Mouse (Mus musculus): Measurements from ENCODE around the gene Zkscan16. TPM values are rescaled to one million over a fixed set of nuclear protein-coding genes. Genes with fewer than 3 reads are reported as not detected.

Gene Zkscan16
- polyA plus RNA-seq, 1 experiment from 2014 or later: 2.5 TPM

DNA sequence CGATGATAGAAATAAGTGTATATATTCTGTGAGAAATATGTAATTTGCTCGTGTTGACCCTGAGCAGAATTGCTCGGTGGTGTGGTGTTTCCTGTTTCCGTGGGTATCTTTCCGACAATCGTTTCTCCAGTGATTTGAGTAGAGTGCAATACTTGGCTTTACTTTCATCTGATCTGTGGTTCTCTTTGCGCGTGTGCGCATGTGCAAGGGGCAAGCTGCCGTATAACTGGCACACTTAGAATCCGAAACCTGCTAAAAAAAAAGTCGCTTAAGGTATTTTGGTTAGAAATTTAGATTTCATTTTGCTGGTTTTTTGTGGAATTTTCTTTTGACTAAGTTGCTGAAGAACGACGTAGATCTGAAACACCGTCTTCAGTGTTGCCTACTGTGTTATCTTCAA lies 18.3 kb downstream of the Zkscan16 start:
- H3K4me3 ChIP-seq (ENCODE audit: low read depth, low read length): no peak overlapping the region
- ATAC-seq (ENCODE audit: low read depth): no peak

DNA sequence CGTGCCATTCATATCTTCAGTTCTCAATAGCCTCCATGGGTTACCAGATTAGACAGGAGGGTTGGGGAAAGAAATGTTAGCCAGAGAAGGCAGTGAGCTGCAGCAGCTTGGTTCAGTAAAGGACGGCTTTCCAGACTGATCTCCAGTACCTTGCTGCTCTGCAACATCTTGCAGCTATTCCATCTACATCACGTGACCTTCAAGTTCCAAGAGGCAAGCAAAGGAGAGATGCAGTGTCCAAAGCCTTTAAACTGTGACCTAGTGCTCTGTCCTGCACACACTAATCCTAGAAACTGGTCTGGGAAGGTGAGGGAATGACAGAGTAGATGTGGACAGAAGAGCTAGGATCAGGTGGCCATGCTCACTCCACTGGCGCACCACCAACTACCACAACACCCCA lies 19.8 kb downstream of the Zkscan16 start:
- H3K4me3 ChIP-seq (ENCODE audit: low read depth, low read length): no peak overlapping the region
- 96% methylated on average over 4 of the region's 4 CpGs for WGBS
- no peaks in the 10 kb centered on the region for H3K9me3 ChIP-seq (ENCODE audit: control insufficient read depth, low read length)
- no peaks in the 10 kb centered on the region for H3K27me3 ChIP-seq (ENCODE audit: control insufficient read depth, insufficient read depth, low read length)
- no peaks in the 10 kb centered on the region for H3K4me1 ChIP-seq (ENCODE audit: control insufficient read depth, insufficient read depth, low read length)
- no peak overlapping the region for H3K4me2 ChIP-seq (ENCODE audit: low read depth, low read length)
- no peak for ATAC-seq (ENCODE audit: low read depth)
- H3K27ac ChIP-seq (ENCODE audit: low read depth, low read length): no peak overlapping the region
- no peak overlapping the region for H3K9ac ChIP-seq (replicated peaks; ENCODE audit: low read depth, low read length)
- no peaks in the 10 kb centered on the region for H3K36me3 ChIP-seq (ENCODE audit: control insufficient read depth, insufficient read depth, low read length)

More for the DNA sequence above, 18.3 kb downstream of the Zkscan16 start:
- H3K27me3 ChIP-seq (ENCODE audit: control insufficient read depth, insufficient read depth, low read length): no peaks in the 10 kb centered on the region
- H3K4me2 ChIP-seq (ENCODE audit: low read depth, low read length): no peak overlapping the region
- no peak overlapping the region for H3K27ac ChIP-seq (ENCODE audit: low read depth, low read length)
- H3K4me1 ChIP-seq (ENCODE audit: control insufficient read depth, insufficient read depth, low read length): no peaks in the 10 kb centered on the region
- 93% methylated on average over 15 of the region's 15 CpGs for WGBS
- no peaks in the 10 kb centered on the region for H3K9me3 ChIP-seq (ENCODE audit: control insufficient read depth, low read length)
- no peaks in the 10 kb centered on the region for H3K36me3 ChIP-seq (ENCODE audit: control insufficient read depth, insufficient read depth, low read length)
- H3K9ac ChIP-seq (replicated peaks; ENCODE audit: low read depth, low read length): no peak overlapping the region

DNA sequence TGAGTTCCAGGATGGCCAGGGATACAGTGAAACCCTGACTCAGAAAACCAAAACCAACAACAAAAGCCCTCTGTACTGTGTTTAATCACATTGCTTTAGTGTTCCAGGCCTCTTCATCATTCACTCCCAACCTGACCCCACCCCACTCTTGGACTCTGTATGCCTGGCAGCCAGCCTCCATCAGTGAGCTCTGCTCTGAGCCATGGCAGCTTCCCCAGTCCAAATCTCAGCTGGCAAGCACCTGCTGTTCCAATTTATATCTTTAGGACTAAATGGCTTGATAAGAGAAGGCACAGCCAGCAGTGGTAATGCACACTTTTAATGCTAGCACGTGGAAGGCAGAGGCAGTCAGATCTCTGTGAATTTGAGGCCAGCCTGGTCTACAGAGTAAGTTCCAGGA lies 21.7 kb downstream of the Zkscan16 start:
- H3K36me3 ChIP-seq (ENCODE audit: control insufficient read depth, insufficient read depth, low read length): no peaks in the 10 kb centered on the region
- no peak overlapping the region for H3K4me3 ChIP-seq (ENCODE audit: low read depth, low read length)
- no peak for ATAC-seq (ENCODE audit: low read depth)
- H3K27me3 ChIP-seq (ENCODE audit: control insufficient read depth, insufficient read depth, low read length): no peaks in the 10 kb centered on the region
- WGBS: 95% methylated on average over 1 of the region's 1 CpGs
- H3K9ac ChIP-seq (replicated peaks; ENCODE audit: low read depth, low read length): no peak overlapping the region
- no peak overlapping the region for H3K4me2 ChIP-seq (ENCODE audit: low read depth, low read length)
- no peaks in the 10 kb centered on the region for H3K4me1 ChIP-seq (ENCODE audit: control insufficient read depth, insufficient read depth, low read length)
- no peak overlapping the region for H3K27ac ChIP-seq (ENCODE audit: low read depth, low read length)
- no peaks in the 10 kb centered on the region for H3K9me3 ChIP-seq (ENCODE audit: control insufficient read depth, low read length)

DNA sequence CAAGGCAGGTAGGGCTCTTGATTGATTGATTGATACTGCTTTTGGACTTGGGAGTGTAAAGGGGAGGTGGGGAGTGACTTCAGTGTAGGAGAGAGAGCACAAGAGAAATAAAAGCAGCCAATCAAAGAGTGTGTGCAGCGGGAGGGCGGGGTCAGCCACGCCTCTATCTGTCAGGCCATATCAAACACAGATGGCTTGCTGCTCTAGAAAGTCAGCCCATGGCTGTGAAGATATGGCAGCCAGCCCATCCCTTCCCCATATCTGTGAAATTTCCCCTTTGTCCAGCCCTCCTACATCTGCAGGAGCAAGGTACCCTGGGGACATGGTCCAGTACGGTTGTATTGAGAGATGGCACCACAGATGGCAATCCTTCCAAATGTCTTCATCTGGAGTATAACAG lies 27.2 kb downstream of the Zkscan16 start:
- 77% methylated on average over 4 of the region's 4 CpGs for WGBS

DNA sequence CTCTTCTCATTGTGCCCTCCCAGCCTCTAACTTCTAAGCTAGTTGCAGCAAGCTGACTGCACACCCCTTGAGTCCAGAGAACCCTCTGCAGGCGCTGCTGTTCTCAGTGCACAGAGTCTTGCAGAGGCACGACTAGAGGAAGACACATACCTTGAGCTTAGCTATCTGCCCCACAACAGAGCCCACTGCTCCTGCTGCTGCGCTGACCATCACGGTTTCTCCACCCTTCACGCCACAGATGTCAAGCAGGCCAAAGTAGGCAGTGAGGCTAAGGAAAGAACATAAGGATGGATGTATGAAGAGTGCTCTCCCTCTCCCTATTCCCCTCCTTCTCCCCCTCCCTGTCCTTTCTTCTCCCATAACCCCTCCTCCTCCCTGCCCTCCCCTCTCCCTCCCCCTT lies 32.3 kb downstream of the Zkscan16 start:
- Histone ChIP-seq H3K27ac (ENCODE audit: low read depth, low read length) (no peak overlapping the region), H3K9ac (replicated peaks; ENCODE audit: low read depth, low read length) (no peak overlapping the region), H3K9me3 (ENCODE audit: control insufficient read depth, low read length) (no peaks in the 10 kb centered on the region), H3K27me3 (ENCODE audit: control insufficient read depth, insufficient read depth, low read length) (no peaks in the 10 kb centered on the region), H3K4me1 (ENCODE audit: control insufficient read depth, insufficient read depth, low read length) (no peaks in the 10 kb centered on the region), H3K4me2 (ENCODE audit: low read depth, low read length) (no peak overlapping the region), H3K4me3 (ENCODE audit: low read depth, low read length) (no peak overlapping the region), H3K36me3 (ENCODE audit: control insufficient read depth, insufficient read depth, low read length) (no peaks in the 10 kb centered on the region)
- no peak for ATAC-seq (ENCODE audit: low read depth)
- WGBS: 91% methylated on average over 5 of the region's 5 CpGs

More for the DNA sequence above, 27.2 kb downstream of the Zkscan16 start:
- Histone ChIP-seq H3K9ac (replicated peaks; ENCODE audit: low read depth, low read length) (no peak overlapping the region), H3K27me3 (ENCODE audit: control insufficient read depth, insufficient read depth, low read length) (no peaks in the 10 kb centered on the region), H3K4me2 (ENCODE audit: low read depth, low read length) (no peak overlapping the region), H3K27ac (ENCODE audit: low read depth, low read length) (no peak overlapping the region), H3K4me3 (ENCODE audit: low read depth, low read length) (no peak overlapping the region), H3K36me3 (ENCODE audit: control insufficient read depth, insufficient read depth, low read length) (no peaks in the 10 kb centered on the region), H3K9me3 (ENCODE audit: control insufficient read depth, low read length) (no peaks in the 10 kb centered on the region), H3K4me1 (ENCODE audit: control insufficient read depth, insufficient read depth, low read length) (no peaks in the 10 kb centered on the region)
- ATAC-seq (ENCODE audit: low read depth): no peak

DNA sequence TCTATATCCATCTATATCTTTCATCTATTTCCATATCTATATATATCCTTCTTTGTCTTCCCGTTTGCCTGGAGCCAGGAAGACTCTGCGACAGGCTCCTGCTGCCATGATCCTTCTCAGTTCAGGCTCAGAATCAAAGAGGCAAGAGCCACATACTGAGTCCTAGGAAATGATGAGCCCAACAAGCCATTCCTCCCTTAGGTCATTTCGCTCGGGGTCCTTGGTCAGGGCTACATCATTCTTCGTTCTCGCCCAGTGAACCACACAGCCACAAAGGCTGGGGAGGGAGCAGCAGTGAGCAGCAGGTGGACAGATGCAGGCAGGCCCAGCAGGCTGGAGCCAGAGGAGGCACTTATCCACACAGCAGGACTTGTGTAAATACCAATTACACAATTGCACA lies 38.0 kb downstream of the Zkscan16 start:
- Histone ChIP-seq H3K27me3 (ENCODE audit: control insufficient read depth, insufficient read depth, low read length) (no peaks in the 10 kb centered on the region), H3K9ac (replicated peaks; ENCODE audit: low read depth, low read length) (no peak overlapping the region), H3K27ac (ENCODE audit: low read depth, low read length) (no peak overlapping the region), H3K4me3 (ENCODE audit: low read depth, low read length) (no peak overlapping the region), H3K36me3 (ENCODE audit: control insufficient read depth, insufficient read depth, low read length) (no peaks in the 10 kb centered on the region), H3K9me3 (ENCODE audit: control insufficient read depth, low read length) (no peaks in the 10 kb centered on the region), H3K4me1 (ENCODE audit: control insufficient read depth, insufficient read depth, low read length) (no peaks in the 10 kb centered on the region), H3K4me2 (ENCODE audit: low read depth, low read length) (no peak overlapping the region)
- WGBS: 74% methylated on average over 6 of the region's 6 CpGs
- no peak for ATAC-seq (ENCODE audit: low read depth)

DNA sequence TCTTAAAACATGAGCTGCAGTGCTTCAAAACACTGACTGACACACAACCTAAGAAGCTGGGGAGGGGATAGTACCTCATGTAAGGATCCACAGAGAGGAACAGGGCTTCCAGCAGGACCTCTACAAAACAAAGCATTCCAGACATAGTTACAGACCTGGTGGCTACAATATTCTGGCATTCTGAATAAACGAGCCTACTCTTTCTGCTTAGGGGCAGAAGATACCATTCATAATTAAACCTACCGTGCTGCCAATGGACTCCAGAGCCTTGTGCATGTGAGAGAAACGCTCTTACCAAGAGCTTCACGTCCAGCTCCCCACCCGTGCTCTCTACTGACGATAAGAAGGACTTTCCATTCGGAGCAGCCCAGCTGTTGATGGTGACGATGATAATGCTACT lies 39.4 kb downstream of the Zkscan16 start:
- no peak for ATAC-seq (ENCODE audit: low read depth)
- Histone ChIP-seq H3K36me3 (ENCODE audit: control insufficient read depth, insufficient read depth, low read length) (no peaks in the 10 kb centered on the region), H3K4me1 (ENCODE audit: control insufficient read depth, insufficient read depth, low read length) (no peaks in the 10 kb centered on the region), H3K4me3 (ENCODE audit: low read depth, low read length) (no peak overlapping the region), H3K27ac (ENCODE audit: low read depth, low read length) (no peak overlapping the region), H3K9me3 (ENCODE audit: control insufficient read depth, low read length) (no peaks in the 10 kb centered on the region), H3K27me3 (ENCODE audit: control insufficient read depth, insufficient read depth, low read length) (no peaks in the 10 kb centered on the region), H3K4me2 (ENCODE audit: low read depth, low read length) (no peak overlapping the region), H3K9ac (replicated peaks; ENCODE audit: low read depth, low read length) (no peak overlapping the region)
- 91% methylated on average over 8 of the region's 8 CpGs for WGBS

DNA sequence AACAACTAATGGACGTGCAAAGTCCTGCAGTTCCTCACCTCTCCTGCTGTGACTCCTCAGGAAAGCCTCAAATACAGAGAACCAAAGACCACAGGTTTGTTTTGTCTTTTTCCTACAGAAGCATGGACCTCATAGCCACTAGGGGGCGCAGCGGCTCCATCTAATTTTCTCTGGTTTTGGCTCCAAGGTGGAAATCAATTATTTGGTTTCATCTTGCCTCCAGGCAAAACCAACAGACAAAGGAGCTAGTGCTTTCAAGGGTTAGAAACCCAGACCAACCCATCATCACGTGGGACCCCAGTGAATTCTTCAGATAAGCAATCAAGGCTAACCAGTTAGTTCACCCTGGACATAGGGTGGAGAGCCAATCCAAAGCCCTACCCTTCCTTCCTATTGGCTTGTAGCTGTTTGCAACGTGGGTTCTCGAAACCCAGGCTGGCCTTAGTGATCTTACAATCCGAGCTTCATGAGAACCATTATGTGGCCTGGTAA lies 41.8 kb downstream of the Zkscan16 start:
- peak; percentile 42; the same call in 1 of the 2 replicates for ATAC-seq (ENCODE audit: low read depth)
- 28% methylated on average over 7 of the region's 7 CpGs for WGBS
- no peak overlapping the region for H3K9ac ChIP-seq (replicated peaks; ENCODE audit: low read depth, low read length)

DNA sequence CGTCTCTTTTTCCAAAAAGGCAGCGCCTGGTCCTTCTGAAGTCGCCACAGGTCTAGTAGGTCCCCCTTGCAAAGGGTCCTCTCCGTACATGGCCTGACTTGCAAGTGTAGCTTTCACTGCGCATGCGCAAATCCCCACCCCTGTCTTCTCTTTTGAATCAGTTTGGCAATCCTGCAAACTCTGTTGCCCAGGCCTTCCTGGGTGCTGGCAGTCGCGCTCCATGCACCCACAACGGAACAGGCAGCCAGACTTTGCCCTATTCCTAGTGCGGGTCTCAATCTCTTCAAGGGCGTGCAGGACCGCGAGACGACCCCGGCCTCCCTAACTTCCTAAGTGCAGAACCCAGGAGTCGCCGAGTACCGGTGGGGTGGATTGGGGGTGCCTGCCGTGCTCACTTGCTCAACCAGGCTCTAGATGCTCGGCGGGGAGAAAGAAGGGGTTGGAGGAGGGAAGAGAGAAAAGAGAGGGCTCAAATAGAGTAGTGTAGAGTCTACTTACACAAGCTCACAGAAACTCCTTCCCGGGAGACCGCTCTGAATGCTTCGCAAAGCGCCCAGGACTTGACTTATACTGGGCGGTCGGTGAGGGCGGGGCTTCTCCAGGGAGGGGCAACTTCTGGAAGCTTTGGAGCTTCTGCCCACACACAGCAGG lies 43.2 kb downstream of the Zkscan16 start, which contains the start of gene Ptgr1:
Ptgr1 (minus strand) TSS at position 580 of the 651 bp plus-strand sequence.
- Histone ChIP-seq H3K9me3 (ENCODE audit: control insufficient read depth, low read length) (no peaks in the 10 kb centered on the region), H3K4me3 (ENCODE audit: low read depth, low read length) (peak within 1 kb of the TSS; percentile 49), H3K9ac (replicated peaks; ENCODE audit: low read depth, low read length) (peak within 1 kb of the TSS; percentile 37; the same call in 1 of the 2 replicates), H3K36me3 (ENCODE audit: control insufficient read depth, insufficient read depth, low read length) (no peaks in the 10 kb centered on the region), H3K4me1 (ENCODE audit: control insufficient read depth, insufficient read depth, low read length) (no peaks in the 10 kb centered on the region), H3K4me2 (ENCODE audit: low read depth, low read length) (peak within 1 kb of the TSS; percentile 86), H3K27me3 (ENCODE audit: control insufficient read depth, insufficient read depth, low read length) (no peaks in the 10 kb centered on the region), H3K27ac (ENCODE audit: low read depth, low read length) (no peak within 1 kb of the TSS)
- 1% methylated on average over 28 of the region's 28 CpGs for WGBS
- peak; percentile 74 for ATAC-seq (ENCODE audit: low read depth)

More for the DNA sequence above, 41.8 kb downstream of the Zkscan16 start:
- H3K27ac ChIP-seq (ENCODE audit: low read depth, low read length): no peak overlapping the region
- no peaks in the 10 kb centered on the region for H3K9me3 ChIP-seq (ENCODE audit: control insufficient read depth, low read length)
- no peaks in the 10 kb centered on the region for H3K4me1 ChIP-seq (ENCODE audit: control insufficient read depth, insufficient read depth, low read length)
- no peak overlapping the region for H3K4me3 ChIP-seq (ENCODE audit: low read depth, low read length)
- no peaks in the 10 kb centered on the region for H3K27me3 ChIP-seq (ENCODE audit: control insufficient read depth, insufficient read depth, low read length)
- no peak overlapping the region for H3K4me2 ChIP-seq (ENCODE audit: low read depth, low read length)
- H3K36me3 ChIP-seq (ENCODE audit: control insufficient read depth, insufficient read depth, low read length): no peaks in the 10 kb centered on the region

Measured in neural tube, embryonic 14.5 days (tissue).